Mouse (Mus musculus): ENCODE results near the gene Nkain2. TPM values are rescaled to one million over a fixed set of nuclear protein-coding genes. Genes with fewer than 3 reads are reported as not detected.

Nkain2 gene
- polyA plus RNA-seq, 1 experiment from 2014 or later, result 0.79 TPM

DNA sequence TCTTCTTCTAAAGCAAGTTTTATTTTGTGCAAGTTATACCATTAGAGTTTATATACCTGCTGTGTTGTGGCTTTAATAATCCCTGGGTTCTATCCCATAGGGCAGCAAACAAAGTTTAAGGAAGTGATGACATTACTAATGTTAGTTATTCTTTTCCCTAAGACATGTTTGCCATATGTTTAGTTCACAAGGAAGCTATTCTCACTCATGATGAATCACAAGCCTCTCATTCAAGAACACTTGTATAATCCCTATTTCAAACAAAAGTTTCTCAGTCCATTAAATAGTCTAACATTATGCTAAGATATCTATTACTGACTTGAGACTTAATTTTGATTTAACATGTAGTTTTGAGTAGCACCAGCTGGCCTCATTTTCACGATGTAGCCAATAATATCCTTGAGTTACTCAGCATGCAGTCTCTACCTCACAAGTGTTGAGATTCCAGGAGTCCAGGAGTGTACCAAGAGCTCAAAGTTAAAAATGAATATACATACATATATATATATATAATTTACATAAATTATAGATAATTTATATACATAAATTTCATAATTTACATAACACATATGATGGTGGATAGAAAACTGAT lies 395.6 kb downstream of the Nkain2 start:
- 94% methylated on average over 1 of the region's 1 CpGs for WGBS
- Histone ChIP-seq H3K27ac (ENCODE audit: low read depth, low read length) (no peak overlapping the region), H3K4me2 (replicated peaks; ENCODE audit: low read depth, low read length) (no peak overlapping the region), H3K4me1 (ENCODE audit: control insufficient read depth, insufficient read depth, low read length) (no peaks in the 10 kb centered on the region), H3K4me3 (ENCODE audit: low read length) (no peak overlapping the region), H3K9me3 (ENCODE audit: control insufficient read depth, low read length) (no peaks in the 10 kb centered on the region), H3K27me3 (ENCODE audit: control insufficient read depth, insufficient read depth, low read length) (no peaks in the 10 kb centered on the region), H3K36me3 (ENCODE audit: control insufficient read depth, insufficient read depth, low read length) (no peaks in the 10 kb centered on the region), H3K9ac (ENCODE audit: low read depth, low read length) (no peak overlapping the region)
- ATAC-seq (ENCODE audit: low FRiP score, low TSS enrichment), result no peak

DNA sequence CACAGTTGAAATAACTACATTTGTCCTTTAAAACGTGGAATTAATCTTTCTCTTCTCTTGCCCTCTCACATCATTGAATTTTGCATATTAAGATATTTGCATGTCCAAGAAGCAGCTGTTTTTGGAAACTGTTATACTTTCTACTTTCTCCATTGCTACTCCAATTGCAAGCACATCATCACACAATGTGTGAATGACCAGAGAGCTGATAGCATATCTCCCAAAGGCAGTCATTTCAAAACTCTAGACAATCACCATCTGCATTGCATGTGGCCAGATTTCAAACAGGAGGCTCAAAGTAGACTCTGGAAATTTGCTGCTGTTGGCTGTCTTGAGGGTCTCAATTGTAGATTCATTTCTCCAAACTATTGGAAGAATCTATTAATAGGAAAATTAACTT lies 396.7 kb downstream of the Nkain2 start:
- Histone ChIP-seq H3K9ac (ENCODE audit: low read depth, low read length) (no peak overlapping the region), H3K4me1 (ENCODE audit: control insufficient read depth, insufficient read depth, low read length) (no peaks in the 10 kb centered on the region), H3K4me2 (replicated peaks; ENCODE audit: low read depth, low read length) (no peak overlapping the region), H3K9me3 (ENCODE audit: control insufficient read depth, low read length) (no peaks in the 10 kb centered on the region), H3K27me3 (ENCODE audit: control insufficient read depth, insufficient read depth, low read length) (no peaks in the 10 kb centered on the region), H3K27ac (ENCODE audit: low read depth, low read length) (no peak overlapping the region), H3K36me3 (ENCODE audit: control insufficient read depth, insufficient read depth, low read length) (no peaks in the 10 kb centered on the region), H3K4me3 (ENCODE audit: low read length) (no peak overlapping the region)
- ATAC-seq (ENCODE audit: low FRiP score, low TSS enrichment), result no peak
- 84% methylated on average over 1 of the region's 1 CpGs for WGBS

DNA sequence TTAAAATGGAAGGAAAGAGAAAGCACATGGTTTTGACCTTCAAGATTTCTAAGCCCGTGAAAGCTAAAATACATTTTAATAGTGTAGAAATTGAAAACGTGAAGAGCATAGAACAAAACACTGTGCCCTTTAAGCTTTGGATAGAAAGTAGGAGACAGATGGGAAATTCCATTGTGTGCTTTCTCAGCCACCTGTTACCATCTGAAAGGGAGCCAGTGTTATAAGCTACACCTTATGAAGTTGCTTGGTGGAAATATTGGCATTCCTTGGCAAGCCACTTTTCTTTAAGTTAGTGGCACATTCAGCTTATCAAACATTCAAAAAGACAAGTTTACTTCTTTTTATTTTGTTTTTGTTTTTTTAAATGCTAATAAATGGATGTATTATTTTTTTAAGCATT lies 427.5 kb downstream of the Nkain2 start:
- no peak overlapping the region for H3K4me3 ChIP-seq (ENCODE audit: low read length)

DNA sequence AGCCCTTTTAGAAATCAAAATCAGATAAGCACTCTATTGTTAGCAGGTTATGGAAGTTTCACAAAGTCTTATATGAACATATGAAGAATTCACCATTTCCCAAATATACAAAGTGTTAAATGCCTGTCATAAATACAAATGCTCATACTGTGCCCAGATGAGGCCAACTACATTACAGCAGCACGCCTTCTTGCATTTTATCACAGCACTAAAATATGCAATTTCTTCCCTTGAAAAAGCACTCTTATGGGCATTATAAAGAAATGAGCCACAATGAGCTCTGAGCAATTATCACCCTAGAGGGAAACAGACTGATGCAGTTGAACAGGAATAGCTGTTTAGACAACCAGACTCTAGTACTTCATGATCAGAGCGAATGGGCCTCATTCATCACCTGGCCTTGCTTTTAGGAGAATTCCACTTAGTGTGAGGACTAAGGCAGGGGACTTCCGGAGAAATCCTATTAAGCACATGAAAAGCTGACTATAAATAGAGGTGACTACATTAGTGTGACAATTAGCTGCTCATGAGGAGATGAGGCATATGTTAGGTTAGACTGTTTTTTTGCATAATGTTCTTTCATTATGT lies 450.2 kb downstream of the Nkain2 start:
- no peak for ATAC-seq (ENCODE audit: low FRiP score, low TSS enrichment)
- Histone ChIP-seq H3K27me3 (ENCODE audit: control insufficient read depth, insufficient read depth, low read length) (no peaks in the 10 kb centered on the region), H3K9me3 (ENCODE audit: control insufficient read depth, low read length) (no peaks in the 10 kb centered on the region), H3K9ac (ENCODE audit: low read depth, low read length) (no peak overlapping the region), H3K4me3 (ENCODE audit: low read length) (no peak overlapping the region), H3K4me1 (ENCODE audit: control insufficient read depth, insufficient read depth, low read length) (no peaks in the 10 kb centered on the region), H3K27ac (ENCODE audit: low read depth, low read length) (no peak overlapping the region), H3K36me3 (ENCODE audit: control insufficient read depth, insufficient read depth, low read length) (no peaks in the 10 kb centered on the region), H3K4me2 (replicated peaks; ENCODE audit: low read depth, low read length) (no peak overlapping the region)
- 61% methylated on average over 3 of the region's 3 CpGs for WGBS

More for the DNA sequence above, 427.5 kb downstream of the Nkain2 start:
- Histone ChIP-seq H3K36me3 (ENCODE audit: control insufficient read depth, insufficient read depth, low read length) (no peaks in the 10 kb centered on the region), H3K9ac (ENCODE audit: low read depth, low read length) (no peak overlapping the region), H3K27ac (ENCODE audit: low read depth, low read length) (no peak overlapping the region), H3K4me2 (replicated peaks; ENCODE audit: low read depth, low read length) (no peak overlapping the region), H3K27me3 (ENCODE audit: control insufficient read depth, insufficient read depth, low read length) (no peaks in the 10 kb centered on the region), H3K9me3 (ENCODE audit: control insufficient read depth, low read length) (no peaks in the 10 kb centered on the region), H3K4me1 (ENCODE audit: control insufficient read depth, insufficient read depth, low read length) (no peaks in the 10 kb centered on the region)
- 81% methylated on average over 2 of the region's 2 CpGs for WGBS
- no peak for ATAC-seq (ENCODE audit: low FRiP score, low TSS enrichment)

DNA sequence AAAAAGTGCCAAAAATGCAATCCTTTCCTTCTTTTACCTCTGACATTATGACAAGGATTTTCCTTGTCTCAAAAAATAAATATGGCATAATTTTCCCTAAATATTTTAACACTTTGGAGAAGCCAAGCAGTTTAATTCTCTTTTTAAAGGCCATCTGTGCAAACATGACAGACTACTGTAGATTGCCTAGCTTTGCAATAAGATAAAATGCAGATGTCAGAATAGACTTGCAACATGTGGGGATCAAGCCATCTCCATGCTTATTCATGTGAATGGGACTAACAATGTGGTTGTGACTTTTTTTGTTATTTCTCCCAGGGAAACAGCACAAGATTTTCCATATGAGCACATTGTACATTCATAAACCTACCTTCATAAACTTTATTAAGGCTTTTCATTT lies 476.0 kb downstream of the Nkain2 start:
- Histone ChIP-seq H3K4me2 (replicated peaks; ENCODE audit: low read depth, low read length) (no peak overlapping the region), H3K36me3 (ENCODE audit: control insufficient read depth, insufficient read depth, low read length) (no peaks in the 10 kb centered on the region), H3K4me1 (ENCODE audit: control insufficient read depth, insufficient read depth, low read length) (no peaks in the 10 kb centered on the region), H3K4me3 (ENCODE audit: low read length) (no peak overlapping the region), H3K27me3 (ENCODE audit: control insufficient read depth, insufficient read depth, low read length) (no peaks in the 10 kb centered on the region), H3K9ac (ENCODE audit: low read depth, low read length) (no peak overlapping the region), H3K9me3 (ENCODE audit: control insufficient read depth, low read length) (no peaks in the 10 kb centered on the region), H3K27ac (ENCODE audit: low read depth, low read length) (no peak overlapping the region)
- no peak for ATAC-seq (ENCODE audit: low FRiP score, low TSS enrichment)

DNA sequence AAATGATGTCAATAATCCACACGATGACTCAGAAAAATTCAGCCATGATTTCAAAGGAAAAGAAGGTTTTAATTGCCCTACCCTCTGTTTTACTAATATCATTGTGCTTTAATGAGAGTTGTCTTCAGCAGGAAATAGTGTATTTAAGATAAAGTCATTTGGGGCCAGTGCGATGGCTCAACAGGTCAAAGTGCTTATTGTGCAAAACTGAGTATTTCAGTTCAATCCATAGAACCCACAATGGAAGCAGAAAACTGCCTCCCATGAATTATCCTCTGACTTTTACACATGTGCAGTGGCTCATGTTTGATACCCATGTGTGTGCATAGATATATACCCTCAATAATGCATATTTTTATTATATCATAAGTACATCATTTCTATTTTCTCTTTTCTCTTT lies 478.9 kb downstream of the Nkain2 start:
- Histone ChIP-seq H3K9me3 (ENCODE audit: control insufficient read depth, low read length) (no peaks in the 10 kb centered on the region), H3K9ac (ENCODE audit: low read depth, low read length) (no peak overlapping the region), H3K4me3 (ENCODE audit: low read length) (no peak overlapping the region), H3K4me2 (replicated peaks; ENCODE audit: low read depth, low read length) (no peak overlapping the region), H3K27ac (ENCODE audit: low read depth, low read length) (no peak overlapping the region), H3K4me1 (ENCODE audit: control insufficient read depth, insufficient read depth, low read length) (no peaks in the 10 kb centered on the region), H3K36me3 (ENCODE audit: control insufficient read depth, insufficient read depth, low read length) (no peaks in the 10 kb centered on the region), H3K27me3 (ENCODE audit: control insufficient read depth, insufficient read depth, low read length) (no peaks in the 10 kb centered on the region)
- WGBS, result 83% methylated on average over 2 of the region's 2 CpGs
- ATAC-seq (ENCODE audit: low FRiP score, low TSS enrichment), result no peak

DNA sequence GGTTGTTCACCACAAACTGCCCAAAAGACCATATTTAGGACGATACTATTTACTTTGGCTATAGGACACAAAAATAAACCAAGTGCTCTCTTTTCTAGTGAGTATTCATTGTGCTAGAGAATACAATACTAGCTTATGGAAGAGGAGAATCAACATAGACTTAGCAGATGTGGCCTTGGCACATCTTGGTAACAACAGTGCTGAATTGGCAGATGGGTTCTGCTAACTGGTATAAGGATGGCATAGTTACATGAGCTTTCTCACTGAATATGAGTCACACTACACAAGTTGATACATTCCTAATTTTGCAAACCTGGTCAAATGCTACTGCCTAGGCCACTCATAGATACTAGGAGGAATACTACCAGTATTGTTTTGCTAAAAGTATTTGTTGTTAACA lies 489.3 kb downstream of the Nkain2 start:
- H3K27ac ChIP-seq (ENCODE audit: low read depth, low read length), result no peak overlapping the region
- H3K4me1 ChIP-seq (ENCODE audit: control insufficient read depth, insufficient read depth, low read length), result no peaks in the 10 kb centered on the region
- no peak overlapping the region for H3K4me2 ChIP-seq (replicated peaks; ENCODE audit: low read depth, low read length)
- no peak overlapping the region for H3K4me3 ChIP-seq (ENCODE audit: low read length)
- no peak for ATAC-seq (ENCODE audit: low FRiP score, low TSS enrichment)
- no peaks in the 10 kb centered on the region for H3K27me3 ChIP-seq (ENCODE audit: control insufficient read depth, insufficient read depth, low read length)
- H3K9me3 ChIP-seq (ENCODE audit: control insufficient read depth, low read length), result no peaks in the 10 kb centered on the region
- H3K36me3 ChIP-seq (ENCODE audit: control insufficient read depth, insufficient read depth, low read length), result no peaks in the 10 kb centered on the region
- WGBS, result 78% methylated on average over 1 of the region's 1 CpGs
- no peak overlapping the region for H3K9ac ChIP-seq (ENCODE audit: low read depth, low read length)

DNA sequence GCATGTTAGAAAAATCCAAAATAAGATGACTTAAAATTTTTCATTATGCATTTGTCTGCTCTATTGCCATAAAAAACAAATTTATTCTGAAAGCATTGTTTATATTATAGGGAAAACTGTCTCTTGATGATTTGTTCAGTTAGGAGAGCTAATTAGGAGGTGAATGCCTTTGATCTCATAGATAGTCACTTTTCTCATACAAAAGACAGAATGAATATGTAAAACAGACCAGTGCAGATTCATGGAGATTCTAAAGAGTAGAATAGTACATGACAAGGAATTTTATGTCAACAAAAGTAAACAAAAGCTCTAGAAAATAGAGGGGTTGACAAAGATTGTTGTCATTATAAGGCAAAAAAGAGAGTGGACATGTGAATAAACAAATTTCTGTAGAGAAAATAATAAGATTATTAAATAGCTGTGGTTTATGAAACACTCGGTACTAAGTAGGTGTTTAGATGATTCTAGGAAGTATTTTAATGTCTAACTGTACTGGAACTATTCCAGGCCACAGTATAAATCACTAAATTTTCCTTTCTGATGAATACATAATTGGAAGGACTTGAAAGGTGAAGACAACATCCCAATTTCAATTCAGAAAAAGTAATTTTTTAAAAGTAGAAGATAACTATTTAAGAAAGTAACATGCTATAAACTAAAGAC lies 496.3 kb downstream of the Nkain2 start:
- no peaks in the 10 kb centered on the region for H3K4me1 ChIP-seq (ENCODE audit: control insufficient read depth, insufficient read depth, low read length)
- no peak for ATAC-seq (ENCODE audit: low FRiP score, low TSS enrichment)
- no peaks in the 10 kb centered on the region for H3K9me3 ChIP-seq (ENCODE audit: control insufficient read depth, low read length)
- no peak overlapping the region for H3K4me2 ChIP-seq (replicated peaks; ENCODE audit: low read depth, low read length)
- H3K36me3 ChIP-seq (ENCODE audit: control insufficient read depth, insufficient read depth, low read length), result no peaks in the 10 kb centered on the region
- no peaks in the 10 kb centered on the region for H3K27me3 ChIP-seq (ENCODE audit: control insufficient read depth, insufficient read depth, low read length)
- no peak overlapping the region for H3K4me3 ChIP-seq (ENCODE audit: low read length)
- no peak overlapping the region for H3K9ac ChIP-seq (ENCODE audit: low read depth, low read length)
- 90% methylated on average over 1 of the region's 1 CpGs for WGBS
- no peak overlapping the region for H3K27ac ChIP-seq (ENCODE audit: low read depth, low read length)

DNA sequence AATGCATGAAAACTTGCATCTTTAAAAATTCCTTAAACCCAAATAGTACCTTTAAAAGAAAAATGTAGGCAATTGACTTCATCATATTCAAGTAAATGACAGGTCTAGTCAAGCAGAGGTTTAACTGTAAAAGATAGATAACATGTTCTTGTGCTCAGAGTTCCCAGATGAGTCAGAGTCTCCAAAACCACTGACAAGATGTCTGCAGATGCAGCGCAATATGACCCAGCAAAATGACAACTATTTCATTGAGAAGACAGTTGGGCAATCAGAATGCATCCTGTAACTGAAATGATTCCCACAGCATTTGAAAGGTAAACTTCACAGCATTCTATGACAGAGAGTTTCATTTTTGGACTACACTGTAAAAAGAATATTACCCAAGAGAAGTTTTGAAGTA lies 496.9 kb downstream of the Nkain2 start:
- Histone ChIP-seq H3K27ac (ENCODE audit: low read depth, low read length) (no peak overlapping the region), H3K4me1 (ENCODE audit: control insufficient read depth, insufficient read depth, low read length) (no peaks in the 10 kb centered on the region), H3K9ac (ENCODE audit: low read depth, low read length) (no peak overlapping the region), H3K9me3 (ENCODE audit: control insufficient read depth, low read length) (no peaks in the 10 kb centered on the region), H3K27me3 (ENCODE audit: control insufficient read depth, insufficient read depth, low read length) (no peaks in the 10 kb centered on the region), H3K4me3 (ENCODE audit: low read length) (no peak overlapping the region), H3K4me2 (replicated peaks; ENCODE audit: low read depth, low read length) (no peak overlapping the region), H3K36me3 (ENCODE audit: control insufficient read depth, insufficient read depth, low read length) (no peaks in the 10 kb centered on the region)
- no peak for ATAC-seq (ENCODE audit: low FRiP score, low TSS enrichment)
- 92% methylated on average over 1 of the region's 1 CpGs for WGBS

Data from kidney, embryonic 14.5 days (tissue).